Mouse (Mus musculus) liver, adult 2 months (tissue): ENCODE measurements at regions not wholly inside any gene's neighbourhood (a gene's known extent, or its start where the extent isn't known, plus 50 kb on each side); places are given as distances from the start of the nearest gene placed in this dataset.

Experiments
- CTCF ChIP-seq: fragments of 200-500 bp; IDR thresholded peaks from 2 replicates; pipeline ENCODE4 v1.5.1; 2011; ENCODE audit warnings: low read depth, low read length, control low read depth
- POLR2A ChIP-seq: fragments of 200-500 bp; IDR thresholded peaks from 2 replicates; pipeline ENCODE4 v1.6.1; 2011; ENCODE audit warnings: low read length, control low read depth; ENCODE audit not compliant: insufficient read depth; ENCODE audit errors: extremely low read depth

GRCm38 (mm10) chr3:134654051-134654450 lies 174.8 kb upstream of the Tacr3 start:
- TF ChIP-seq POLR2A = no peak
- no peak for TF ChIP-seq CTCF
